Mouse (Mus musculus) hindbrain, embryonic 10.5 days (tissue): ENCODE results near the gene Grin2b. TPM values are rescaled to one million over a fixed set of nuclear protein-coding genes. Genes with fewer than 3 reads are reported as not detected.

ENCODE experiments used
- DNase-seq: peaks from one replicate; pipeline ENCODE4 v3.0.0-alpha.2; 2017; ENCODE audit warnings: low spot score
- H3K27ac ChIP-seq: fragments of 300-500 bp; sonication (generic); 2 replicates; pipeline ENCODE4 v1.5.1; 2016; ENCODE audit warnings: mild to moderate bottlenecking, moderate library complexity
- H3K27me3 ChIP-seq: fragments of 300-500 bp; sonication (generic); 2 replicates; pipeline ENCODE4 v1.6.1; 2016; ENCODE audit warnings: mild to moderate bottlenecking; ENCODE audit not compliant: poor library complexity, insufficient read depth, severe bottlenecking
- H3K36me3 ChIP-seq: fragments of 300-500 bp; sonication (generic); 2 replicates; pipeline ENCODE4 v1.6.1; 2016; ENCODE audit warnings: mild to moderate bottlenecking, moderate library complexity
- H3K4me1 ChIP-seq: fragments of 300-500 bp; sonication (generic); replicated peaks from 2 replicates; pipeline ENCODE4 v1.6.1; 2016; ENCODE audit warnings: mild to moderate bottlenecking
- H3K4me3 ChIP-seq: fragments of 300-500 bp; sonication (generic); 2 replicates; pipeline ENCODE4 v1.5.1; 2016; ENCODE audit warnings: mild to moderate bottlenecking, moderate library complexity
- H3K9me3 ChIP-seq: fragments of 300-500 bp; sonication (generic); 2 replicates; pipeline ENCODE4 v1.6.1; 2016; ENCODE audit warnings: mild to moderate bottlenecking, moderate library complexity
- WGBS: fragments of 180-500 bp; shearing (Covaris S2); methylation state at CpG from one replicate; pipeline ENCODE4 v1.1.7; 2016; 5-methylcytosine and 5-hydroxymethylcytosine counted together
- polyA plus RNA-seq: library from polyadenylated mRNA; unstranded; fragments of >200 nt; fragmentation: Nextera tagmentation; extraction: Ambion mirVana; gene quantifications from 2 replicates; pipeline ENCODE4 v1.2.1, GENCODE M21; 2016

Gene Grin2b
- polyA plus RNA-seq, 1 experiment from 2014 or later = 0.47 TPM

DNA sequence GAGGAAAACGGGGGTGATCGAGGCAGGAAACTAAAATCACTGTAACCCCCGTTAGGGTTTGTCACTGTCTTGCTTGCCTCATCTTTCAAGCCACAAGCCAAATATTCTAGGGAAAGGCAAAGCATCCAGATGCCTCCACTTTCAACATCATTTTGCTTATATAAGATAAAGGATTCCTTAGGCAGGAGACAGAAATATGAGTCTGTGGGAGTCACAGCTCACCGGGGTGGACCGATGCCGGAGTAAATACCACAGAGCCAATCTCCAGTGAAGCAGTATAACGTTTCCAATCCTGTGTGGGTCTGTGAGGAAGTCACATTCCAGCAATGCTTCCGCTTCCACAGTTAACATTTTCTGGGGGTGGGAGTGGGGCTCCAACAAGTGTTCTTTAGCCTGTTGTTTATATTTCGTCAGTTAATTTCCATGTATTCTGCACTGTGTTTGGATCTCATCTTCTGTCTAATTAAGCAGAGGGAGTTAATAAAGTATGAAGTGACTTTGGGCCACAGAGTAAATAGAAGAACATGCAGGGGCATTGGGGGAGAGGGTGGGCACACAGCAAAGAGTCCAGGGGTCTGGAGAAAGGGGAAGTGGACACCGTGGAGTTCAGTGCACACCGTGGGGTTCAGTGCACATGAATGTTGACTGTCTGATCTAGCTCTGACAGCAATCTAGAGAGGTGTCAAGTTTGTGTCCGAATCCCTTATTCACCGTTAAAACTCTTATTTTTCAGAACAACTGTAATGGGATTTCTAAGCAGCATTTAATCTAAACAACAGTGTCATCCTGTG lies 374.9 kb downstream of the Grin2b start:
- Histone ChIP-seq H3K4me3 (no peak overlapping the region), H3K27ac (no peak overlapping the region), H3K4me1 (no peaks in the 10 kb centered on the region), H3K9me3 (no peaks in the 10 kb centered on the region), H3K27me3 (no peaks in the 10 kb centered on the region), H3K36me3 (no peaks in the 10 kb centered on the region)
- WGBS = 80% methylated on average over 13 of the region's 13 CpGs
- DNase-seq = no peak

DNA sequence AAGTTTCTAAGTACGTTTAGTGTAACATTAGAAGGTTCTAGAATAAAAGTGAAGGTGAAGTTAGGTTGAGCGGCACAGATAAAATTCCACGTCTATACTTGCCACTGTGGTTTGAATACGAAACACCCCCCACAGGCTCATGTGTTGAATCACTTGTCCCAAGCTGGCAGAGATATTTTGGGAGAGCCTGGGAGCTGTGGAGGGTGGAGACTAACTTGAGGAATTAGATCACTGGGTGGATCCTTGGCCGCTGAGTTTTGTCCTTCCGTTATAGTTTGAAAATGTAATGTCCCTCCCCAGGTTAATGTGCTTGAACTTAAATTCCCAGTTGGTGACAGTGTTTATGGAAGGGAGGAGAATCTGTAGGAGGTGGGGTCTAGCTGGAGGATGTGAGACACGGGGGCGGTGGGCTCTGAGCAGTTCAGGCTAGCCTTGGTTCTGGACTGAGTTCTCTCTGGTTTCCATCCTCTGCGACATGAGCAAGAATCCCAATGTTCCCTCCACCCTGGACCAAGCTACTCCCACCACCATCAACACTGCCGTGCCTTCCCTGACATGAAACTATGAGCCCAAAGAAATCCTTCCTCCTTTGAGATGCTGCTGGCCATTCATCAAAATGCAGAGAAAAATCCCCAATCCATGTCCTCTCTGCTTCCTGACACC lies 375.8 kb downstream of the Grin2b start:
- DNase-seq = no peak
- Histone ChIP-seq H3K27me3 (no peaks in the 10 kb centered on the region), H3K9me3 (no peaks in the 10 kb centered on the region), H3K4me3 (no peak overlapping the region), H3K36me3 (no peaks in the 10 kb centered on the region), H3K4me1 (no peaks in the 10 kb centered on the region), H3K27ac (no peak overlapping the region)
- WGBS = 90% methylated on average over 10 of the region's 10 CpGs

DNA sequence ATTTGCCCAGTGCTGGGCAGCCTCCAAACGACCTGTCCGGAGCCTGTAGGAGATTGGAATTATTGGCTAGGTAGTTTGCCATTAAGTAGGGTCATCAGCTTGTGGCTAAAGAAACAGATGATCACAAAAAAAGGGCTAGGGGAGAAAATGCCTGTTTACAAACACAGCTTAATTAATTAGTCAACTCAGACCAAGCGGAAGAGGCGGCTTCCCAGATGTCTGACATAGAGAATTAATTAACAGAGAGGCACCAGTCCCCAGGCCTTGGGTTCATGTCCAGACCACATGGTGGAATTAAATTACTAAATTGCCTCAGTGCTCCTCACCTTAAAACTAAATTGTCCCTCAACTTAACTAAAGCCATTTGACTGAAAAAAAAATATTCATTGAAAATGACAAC lies 376.4 kb downstream of the Grin2b start:
- Histone ChIP-seq H3K4me3 (no peak overlapping the region), H3K4me1 (no peaks in the 10 kb centered on the region), H3K36me3 (no peaks in the 10 kb centered on the region), H3K27me3 (no peaks in the 10 kb centered on the region), H3K27ac (no peak overlapping the region), H3K9me3 (no peaks in the 10 kb centered on the region)
- WGBS = 90% methylated on average over 4 of the region's 4 CpGs
- DNase-seq = no peak

DNA sequence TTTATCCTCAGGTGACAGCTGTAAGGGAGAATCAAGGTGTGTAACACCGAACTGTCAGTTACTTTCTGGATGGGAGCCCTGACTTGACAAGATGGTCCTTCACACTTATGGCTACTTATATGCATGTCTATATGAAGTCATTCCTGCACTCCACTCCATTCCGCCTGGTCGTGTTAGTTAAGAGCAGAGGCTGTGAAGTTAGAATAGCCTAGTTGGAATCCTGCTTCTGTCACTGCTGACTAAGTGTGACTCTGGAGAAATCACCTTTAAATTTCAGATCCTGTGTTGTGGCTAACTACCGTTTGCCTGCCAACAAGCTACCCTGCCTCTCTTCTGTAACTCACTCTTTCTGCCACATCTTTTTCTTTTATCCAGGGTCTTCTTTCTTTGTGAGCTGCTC lies 381.9 kb downstream of the Grin2b start:
- no peak overlapping the region for H3K27ac ChIP-seq
- WGBS = 90% methylated on average over 4 of the region's 4 CpGs
- no peaks in the 10 kb centered on the region for H3K27me3 ChIP-seq
- no peaks in the 10 kb centered on the region for H3K9me3 ChIP-seq
- H3K36me3 ChIP-seq = no peaks in the 10 kb centered on the region
- no peak overlapping the region for H3K4me3 ChIP-seq
- no peak for DNase-seq
- no peaks in the 10 kb centered on the region for H3K4me1 ChIP-seq

DNA sequence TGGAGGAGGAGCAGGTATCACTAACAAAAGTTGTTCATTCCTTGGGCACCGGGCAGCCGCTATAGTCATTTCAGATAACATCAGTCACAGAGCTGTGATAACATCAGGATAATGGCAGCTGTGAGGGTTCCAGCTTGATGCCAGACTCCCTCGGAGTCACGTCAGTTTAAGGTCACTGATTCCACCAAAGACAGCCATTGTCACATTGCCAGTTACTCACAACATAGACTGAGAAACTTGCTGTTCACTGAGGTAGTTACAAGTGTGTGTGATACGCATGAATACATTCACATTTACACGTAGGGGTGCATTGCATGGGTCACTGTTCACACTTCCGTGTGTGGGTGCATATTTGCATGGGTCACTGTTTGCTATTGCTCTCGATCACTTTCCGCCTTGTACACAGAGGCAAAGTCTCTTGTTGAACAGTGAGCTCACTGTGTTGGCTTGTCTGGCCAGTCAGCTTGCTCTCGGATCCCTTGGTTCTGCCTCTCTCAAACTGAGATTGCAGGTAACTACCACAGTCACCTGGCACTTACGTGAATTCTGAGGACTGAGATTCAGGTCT lies 383.6 kb downstream of the Grin2b start:
- Histone ChIP-seq H3K4me3 (no peak overlapping the region), H3K27me3 (no peaks in the 10 kb centered on the region), H3K27ac (no peak overlapping the region), H3K9me3 (no peaks in the 10 kb centered on the region), H3K4me1 (no peaks in the 10 kb centered on the region), H3K36me3 (no peaks in the 10 kb centered on the region)
- no peak for DNase-seq
- 82% methylated on average over 11 of the region's 11 CpGs for WGBS

DNA sequence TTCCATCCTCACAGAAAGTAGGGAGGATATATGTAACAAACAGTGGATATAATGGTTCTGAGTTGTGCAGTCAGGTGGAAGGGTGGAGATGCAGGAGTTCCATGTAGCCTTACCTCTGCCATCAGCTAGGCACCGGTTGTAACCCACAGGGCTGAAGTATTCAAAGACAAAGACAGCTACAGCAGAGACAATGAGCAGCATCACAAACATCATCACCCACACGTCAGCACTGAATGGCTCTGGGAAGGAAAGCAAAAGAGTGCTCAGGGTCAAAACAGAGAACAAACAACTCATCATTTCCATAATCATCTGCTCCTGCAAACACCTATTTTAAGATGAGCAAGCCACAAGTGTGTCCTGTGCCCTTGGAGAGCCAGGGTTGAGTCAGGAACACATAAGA lies 398.6 kb downstream of the Grin2b start:
- no peak for DNase-seq
- H3K9me3 ChIP-seq = no peaks in the 10 kb centered on the region
- H3K4me3 ChIP-seq = no peak overlapping the region
- H3K4me1 ChIP-seq = no peaks in the 10 kb centered on the region
- H3K27me3 ChIP-seq = no peaks in the 10 kb centered on the region
- no peak overlapping the region for H3K27ac ChIP-seq
- 64% methylated on average over 2 of the region's 2 CpGs for WGBS
- no peaks in the 10 kb centered on the region for H3K36me3 ChIP-seq

DNA sequence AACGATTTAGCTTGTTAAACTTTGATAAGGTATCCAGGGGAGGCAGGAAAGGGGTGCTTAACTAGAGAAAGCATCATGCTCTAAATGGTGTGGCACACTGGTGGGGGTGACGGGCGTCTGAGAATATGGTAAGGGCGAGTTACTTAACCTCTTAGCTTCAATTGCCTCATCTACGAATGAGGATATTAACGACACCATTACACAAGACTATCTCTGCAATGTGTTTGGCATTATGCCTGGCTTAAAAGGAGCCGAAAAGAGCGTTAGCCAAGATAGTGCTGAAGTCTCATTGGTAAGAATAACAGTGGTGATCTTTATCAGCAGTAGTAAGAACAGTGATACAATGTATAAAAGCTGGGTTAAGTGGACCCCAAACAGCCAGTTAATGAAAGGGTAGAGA lies 405.7 kb downstream of the Grin2b start:
- H3K36me3 ChIP-seq = no peaks in the 10 kb centered on the region
- H3K4me3 ChIP-seq = no peak overlapping the region
- DNase-seq = no peak
- no peaks in the 10 kb centered on the region for H3K9me3 ChIP-seq
- WGBS = 92% methylated on average over 8 of the region's 8 CpGs
- H3K27ac ChIP-seq = no peak overlapping the region
- no peaks in the 10 kb centered on the region for H3K4me1 ChIP-seq
- H3K27me3 ChIP-seq = no peaks in the 10 kb centered on the region

DNA sequence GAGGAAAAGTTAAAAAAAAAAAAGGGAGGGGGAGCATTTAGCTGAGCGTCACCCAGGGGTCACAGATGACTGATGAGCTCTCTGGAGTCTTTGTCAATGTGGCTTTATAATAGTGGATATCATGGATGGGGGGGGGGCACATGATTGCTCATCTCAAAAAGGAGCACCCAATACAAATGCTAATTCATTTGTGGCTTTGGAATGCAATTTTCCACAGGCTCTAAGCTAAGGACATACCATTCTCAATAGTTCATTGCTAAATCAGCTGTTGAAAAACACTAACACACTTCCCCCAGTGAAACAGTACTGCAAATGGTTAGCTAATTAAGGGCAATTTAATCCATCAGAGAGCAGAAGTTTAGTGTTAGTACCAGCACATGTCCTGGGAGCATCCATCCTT lies 414.6 kb downstream of the Grin2b start:
- no peak for DNase-seq
- Histone ChIP-seq H3K4me1 (peaks cover 13% of the 10 kb centered on the region), H3K9me3 (no peaks in the 10 kb centered on the region), H3K27ac (no peak overlapping the region), H3K27me3 (no peaks in the 10 kb centered on the region), H3K36me3 (no peaks in the 10 kb centered on the region), H3K4me3 (no peak overlapping the region)
- WGBS = 45% methylated on average over 1 of the region's 1 CpGs

DNA sequence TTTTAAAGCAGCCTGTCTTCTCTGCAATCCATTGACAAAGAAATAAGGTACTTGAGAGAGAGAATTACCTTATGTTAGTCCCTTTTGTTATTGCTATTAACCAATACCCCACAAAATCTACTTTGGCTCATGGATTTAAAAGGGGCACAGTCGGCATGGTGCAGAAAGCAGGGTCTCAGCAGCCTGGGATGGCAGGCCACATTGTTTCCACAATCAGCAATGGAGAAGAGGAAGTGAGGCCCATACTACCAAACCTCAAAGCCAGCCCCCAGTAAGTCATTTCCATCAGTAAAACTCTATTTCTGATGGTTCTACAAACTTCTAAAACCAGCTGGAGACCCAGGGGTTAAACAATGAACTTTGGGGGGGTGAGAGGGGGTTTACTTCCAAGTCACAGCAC lies 417.2 kb downstream of the Grin2b start:
- 80% methylated on average over 1 of the region's 1 CpGs for WGBS

DNA sequence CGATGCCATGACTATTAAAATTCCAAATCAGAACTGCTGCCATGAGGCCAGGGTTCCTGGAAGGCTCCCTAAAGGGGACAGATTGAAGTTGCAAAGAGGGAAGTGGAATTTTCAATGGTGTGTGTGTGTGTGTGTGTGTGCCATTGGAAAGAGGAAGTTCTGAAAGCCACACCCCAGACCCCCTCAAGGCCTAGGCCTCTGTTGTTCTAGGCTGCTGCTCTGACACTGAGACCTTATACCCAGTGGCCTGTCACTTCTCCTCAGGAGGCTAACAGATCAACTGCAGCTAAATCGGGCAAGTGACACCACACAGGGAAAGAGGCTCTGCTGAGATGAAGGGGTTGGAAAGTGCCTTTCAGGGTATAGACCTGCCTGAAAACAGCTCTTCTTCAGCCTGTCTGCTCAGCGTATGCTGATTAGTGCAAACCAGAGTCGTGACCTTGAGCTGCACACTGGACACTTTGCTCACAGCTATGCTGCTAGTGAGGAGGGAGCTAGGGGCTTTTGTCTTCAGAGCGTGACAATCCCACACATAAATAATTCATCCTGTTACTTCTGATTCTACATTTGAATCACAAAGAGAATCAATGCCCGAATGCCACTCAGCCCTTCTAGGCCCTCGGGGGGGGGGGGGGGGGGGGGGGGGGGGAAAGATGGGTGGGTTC lies 424.8 kb downstream of the Grin2b start:
- peak overlapping the region; percentile 83 for H3K27ac ChIP-seq
- no peaks in the 10 kb centered on the region for H3K9me3 ChIP-seq
- 37% methylated on average over 7 of the region's 7 CpGs for WGBS
- H3K4me1 ChIP-seq = peaks cover 16% of the 10 kb centered on the region
- H3K4me3 ChIP-seq = no peak overlapping the region
- DNase-seq = peak; percentile 52
- no peaks in the 10 kb centered on the region for H3K36me3 ChIP-seq
- H3K27me3 ChIP-seq = no peaks in the 10 kb centered on the region

More for the DNA sequence above, 417.2 kb downstream of the Grin2b start:
- DNase-seq = no peak
- Histone ChIP-seq H3K4me3 (no peak overlapping the region), H3K27ac (no peak overlapping the region), H3K4me1 (peaks cover 13% of the 10 kb centered on the region), H3K9me3 (no peaks in the 10 kb centered on the region), H3K36me3 (no peaks in the 10 kb centered on the region), H3K27me3 (no peaks in the 10 kb centered on the region)

DNA sequence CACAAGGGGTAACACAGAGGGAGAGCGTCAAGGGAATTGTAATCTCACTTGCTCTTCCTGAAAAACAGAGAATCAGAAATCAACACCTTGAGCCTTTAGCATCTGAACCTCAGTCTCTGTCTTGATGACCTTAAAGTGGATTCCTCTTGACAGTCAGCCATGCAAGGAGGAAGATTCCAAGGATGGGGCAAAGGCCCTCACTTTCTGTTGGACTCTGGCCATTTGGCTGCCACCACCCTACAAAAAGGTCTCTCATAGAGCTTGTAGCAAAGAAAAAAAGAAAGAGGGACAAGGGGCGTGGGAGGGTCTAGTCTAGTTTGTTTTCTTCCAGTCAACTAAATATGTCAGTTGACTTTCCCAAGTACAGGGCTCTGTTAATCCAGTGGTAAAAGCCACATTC lies 427.7 kb downstream of the Grin2b start:
- DNase-seq = no peak
- Histone ChIP-seq H3K36me3 (no peaks in the 10 kb centered on the region), H3K4me3 (no peak overlapping the region), H3K9me3 (no peaks in the 10 kb centered on the region), H3K4me1 (peaks cover 16% of the 10 kb centered on the region), H3K27ac (no peak overlapping the region), H3K27me3 (no peaks in the 10 kb centered on the region)
- 84% methylated on average over 2 of the region's 2 CpGs for WGBS

DNA sequence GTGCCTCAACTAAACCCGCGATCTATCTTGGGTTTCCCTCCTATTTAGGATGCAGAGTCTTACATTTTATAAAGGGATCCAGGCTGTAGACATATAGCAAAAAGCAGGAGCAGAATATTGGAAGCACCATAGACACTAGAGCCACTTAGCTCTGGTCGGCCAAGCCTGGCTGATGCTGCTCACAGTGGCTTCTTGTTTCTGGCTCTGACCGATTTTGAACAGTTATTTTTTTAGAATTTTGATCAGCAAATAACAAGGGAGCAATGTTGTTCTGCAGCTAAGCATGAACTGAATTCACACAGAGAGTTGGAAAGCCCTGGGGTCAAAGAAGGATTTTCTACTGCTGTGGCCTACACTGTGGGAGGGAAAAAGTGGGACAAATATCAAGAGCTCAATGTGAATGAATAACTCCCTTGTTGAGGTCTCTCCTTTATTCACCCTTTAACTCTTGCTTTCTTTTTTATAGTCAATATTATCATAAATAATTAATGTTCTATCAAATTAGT lies 439.0 kb downstream of the Grin2b start:
- 92% methylated on average over 4 of the region's 4 CpGs for WGBS
- Histone ChIP-seq H3K36me3 (no peaks in the 10 kb centered on the region), H3K27me3 (no peaks in the 10 kb centered on the region), H3K4me3 (no peak overlapping the region), H3K9me3 (peaks cover 13% of the 10 kb centered on the region), H3K27ac (no peak overlapping the region), H3K4me1 (no peaks in the 10 kb centered on the region)
- no peak for DNase-seq

DNA sequence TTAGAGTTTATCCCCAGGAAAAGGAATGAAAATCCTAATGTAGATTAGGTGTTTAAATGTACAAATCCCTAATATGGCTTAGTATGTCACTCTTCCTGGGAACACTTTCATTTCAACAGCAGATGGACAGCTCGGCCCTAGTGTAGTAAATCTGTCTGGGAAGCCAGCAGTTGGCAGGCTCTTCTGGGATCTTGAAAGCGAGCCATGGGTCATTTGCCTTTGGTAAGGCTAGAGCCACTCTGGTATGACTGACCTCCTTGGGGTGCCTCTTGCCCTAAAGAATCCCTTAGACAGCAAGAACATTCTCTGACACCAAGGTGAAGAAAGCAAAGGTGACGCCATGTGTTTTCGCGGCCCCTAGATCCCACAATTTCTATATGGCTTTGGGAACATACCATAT lies 446.2 kb downstream of the Grin2b start:
- 94% methylated on average over 5 of the region's 5 CpGs for WGBS
- H3K27me3 ChIP-seq = no peaks in the 10 kb centered on the region
- H3K4me1 ChIP-seq = no peaks in the 10 kb centered on the region
- H3K27ac ChIP-seq = no peak overlapping the region
- no peak overlapping the region for H3K4me3 ChIP-seq
- H3K9me3 ChIP-seq = peaks cover under 1% of the 10 kb centered on the region; the same call in 1 of the 2 replicates
- H3K36me3 ChIP-seq = no peaks in the 10 kb centered on the region
- DNase-seq = no peak
